Mouse (Mus musculus): ENCODE results near the gene Usp20.

Gene Usp20

GRCm38 (mm10) chr2:31069114-31069445 is 87.0 kb downstream of the Usp20 start:
- no peak for DNase-seq (ENCODE audit: low read depth in 2 of 2, low spot score in 2 of 2)

- no peak for DNase-seq (ENCODE audit: low read depth in 2 of 2, low spot score in 2 of 2)
Measured at GRCm38 (mm10) chr2:31069506-31069905, 87.4 kb downstream of the Usp20 start.

Measured in CD8-positive naive resting alpha-beta T cell, adult 2 months (primary cell).